Comparison of ENCODE assay signal across 26 mouse cellular contexts in genomic region chr2:106511889-106512288, GRCm38 (mm10).
DNase-seq lines count a peak whose midpoint lies in the region; TF ChIP-seq lines count a peak whose summit lies in the region.
"Had no signal": no experiment of that assay in that cellular context is flagged by ENCODE, and none has a peak within 500 bp of the region (broad histone marks: within the 10 kb centered on the region; RNA-seq: fewer than 3 reads in every experiment).

No protein-coding gene starts in this region.

- no peaks in the 10 kb centered on the region for H3K36me3 ChIP-seq in testis, adult 2 months (ENCODE audit: control insufficient read depth, insufficient read depth, low read length)
- H3K36me3 ChIP-seq: embryonic facial prominence, embryonic 13.5 days; G1E; heart, embryonic 15.5 days; limb, embryonic 12.5 days had no signal

- peak overlapping the region; percentile 65 for H3K4me3 ChIP-seq in testis, adult 2 months (ENCODE audit: control insufficient read depth, low read depth, low read length)
- H3K4me3 ChIP-seq: embryonic facial prominence, embryonic 13.5 days; erythroblast, embryonic 14.5 days; gastrocnemius, adult 2 months; heart, embryonic 15.5 days; left cerebral cortex, adult 2 months; limb, embryonic 12.5 days; myocyte had no signal

- peak; percentile 45 for DNase-seq in heart, adult 11 months
- no peak for DNase-seq in heart, postnatal 4 days
- DNase-seq in left cerebral cortex, postnatal 36 days (ENCODE audit: low spot score in 2 of 2), result peak; percentile 7 to 10
- no peak for DNase-seq in left cerebral cortex, postnatal 4 days
- no peak for DNase-seq in testis, postnatal 14 days (ENCODE audit: low spot score)
- no peak for DNase-seq in adrenal gland, postnatal 36 days
- DNase-seq: B cell, adult 2 months; cerebellum, adult 2 months; cerebellum, postnatal 25 days; gastrocnemius, adult 2 months; heart, postnatal 36 days; kidney, adult 18-20 months; kidney, postnatal 4 days; liver, postnatal 0 days; thymus, adult 18-20 months; thymus, postnatal 36 days had no signal

- H3K4me1 ChIP-seq in testis, adult 2 months (ENCODE audit: control insufficient read depth, insufficient read depth, low read length), result no peaks in the 10 kb centered on the region; the same call in 1 of the 2 replicates

- H3K27ac ChIP-seq in testis, adult 2 months (ENCODE audit: control insufficient read depth, insufficient read depth, low read depth, low read length), result no peak overlapping the region
- H3K27ac ChIP-seq: embryonic facial prominence, embryonic 13.5 days; gastrocnemius, adult 2 months; heart, embryonic 15.5 days; left cerebral cortex, adult 2 months; limb, embryonic 12.5 days; macrophage had no signal

- no peak for TF ChIP-seq CTCF in testis, adult 2 months (IDR thresholded peaks at IDR 0.05; ENCODE audit: control insufficient read depth, insufficient read depth, insufficient replicate concordance, low read depth, low read length)

- TF ChIP-seq POLR2A in testis, adult 2 months (IDR thresholded peaks at IDR 0.05; ENCODE audit: control insufficient read depth, low read depth, low read length), result no peak

- intact Hi-C loops in left cerebral cortex, postnatal 36 days (cut with DNase I), result loop anchor here (10.0 kb wide), 1 partner anchor 183 kb away; the partner anchor contains the start of gene Mpped2
- intact Hi-C loops in left cerebral cortex, postnatal 4 days (cut with DNase I), result no loop called here

- H3K27me3 ChIP-seq in testis, adult 2 months (ENCODE audit: control insufficient read depth, insufficient read depth, low read length), result no peaks in the 10 kb centered on the region
- H3K27me3 ChIP-seq: CH12.LX; embryonic facial prominence, embryonic 13.5 days; heart, embryonic 15.5 days; limb, embryonic 12.5 days had no signal

Comparison
In these comparisons a context has a peak if more than half of its experiments do, and no peak if none do; other contexts are left out.
1. DNase-seq: peak in heart, adult 11 months (single experiment) and left cerebral cortex, postnatal 36 days (2 of 2); none in heart, postnatal 4 days (single experiment), left cerebral cortex, postnatal 4 days (single experiment), testis, postnatal 14 days (single experiment) and adrenal gland, postnatal 36 days (0 of 2).